Mouse (Mus musculus) brain, embryonic 18.5 days (tissue): ENCODE results near the gene Wdr20.

Experiments
- DNase-seq: peaks from one replicate; pipeline ENCODE4 v3.0.0-alpha.2; 2012; ENCODE audit warnings: low read depth, low spot score

Wdr20 gene

DNA sequence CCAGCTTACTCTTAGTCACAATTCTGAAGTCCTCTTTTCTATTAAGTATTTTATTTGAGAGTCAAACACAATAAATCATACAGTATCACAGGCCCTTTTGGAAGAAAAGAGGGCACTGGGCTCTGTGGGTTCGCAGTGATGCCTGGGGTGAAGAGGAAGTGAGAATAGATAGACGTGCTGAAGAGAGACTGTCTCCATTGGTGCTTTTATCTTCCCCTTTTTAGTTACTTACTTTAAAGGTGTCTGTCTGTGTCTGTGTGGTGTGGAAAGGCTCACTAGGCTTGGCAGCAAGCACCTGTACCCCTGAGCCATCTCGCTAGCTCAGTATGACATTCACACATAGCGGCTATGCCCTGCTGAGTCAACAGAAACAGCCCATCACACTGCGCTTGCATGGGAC is 40.1 kb downstream of the Wdr20 start:
- DNase-seq = no peak

DNA sequence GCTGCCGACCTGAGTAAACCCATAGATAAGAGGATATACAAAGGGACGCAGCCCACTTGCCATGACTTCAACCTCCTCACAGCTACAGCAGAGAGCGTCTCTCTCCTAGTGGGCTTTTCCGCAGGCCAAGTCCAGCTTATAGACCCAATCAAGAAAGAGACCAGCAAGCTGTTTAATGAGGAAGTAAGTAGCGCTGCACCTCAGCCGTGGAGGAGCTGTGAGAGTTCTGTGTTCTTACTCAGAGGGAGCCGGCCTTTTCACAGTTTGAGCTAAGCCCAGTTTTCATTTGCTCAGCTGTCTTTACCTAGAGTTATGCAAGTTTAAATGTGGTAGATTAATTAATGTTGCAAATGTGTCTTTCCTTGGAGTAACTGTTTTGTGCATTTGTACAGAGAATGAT is 41.6 kb downstream of the Wdr20 start:
- no peak for DNase-seq

DNA sequence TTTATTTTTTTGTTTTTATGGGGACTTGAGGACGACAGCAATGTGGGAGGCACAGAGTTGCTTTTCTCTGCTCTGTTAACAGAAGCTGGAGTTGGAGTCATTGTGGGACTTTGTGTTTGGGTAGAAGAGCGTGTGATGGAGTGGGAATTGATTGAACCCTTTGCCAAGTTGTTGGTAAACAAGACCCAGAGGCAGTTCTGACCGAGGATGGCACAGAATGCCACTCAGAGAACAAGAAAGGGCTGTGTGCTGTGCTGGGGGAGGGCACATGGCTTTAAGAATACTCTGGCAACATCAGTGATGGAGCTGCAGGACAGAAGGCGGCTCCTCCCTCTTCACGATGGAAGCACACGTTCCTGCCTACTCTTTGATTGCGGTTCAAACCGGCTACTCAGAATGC is 43.4 kb downstream of the Wdr20 start:
- DNase-seq = no peak

DNA sequence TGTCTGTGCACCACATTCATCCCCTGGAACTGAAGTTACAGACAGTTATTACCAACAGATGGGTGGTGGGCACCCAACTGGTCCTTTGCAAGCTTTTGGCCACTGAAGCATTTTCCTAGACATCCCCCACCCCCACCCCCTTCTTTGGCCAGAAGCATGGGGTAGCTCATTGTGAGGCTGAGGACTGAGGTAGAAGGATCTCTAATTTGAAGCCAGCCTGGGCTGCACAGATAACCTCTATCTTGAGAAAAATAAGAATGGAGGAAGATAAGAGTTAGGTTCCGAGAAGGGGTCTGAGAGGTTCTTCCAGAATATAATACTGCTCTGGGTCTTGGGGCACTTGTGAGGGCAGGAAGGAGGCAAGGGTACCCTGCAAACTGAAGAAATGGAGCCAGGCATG is 44.5 kb downstream of the Wdr20 start:
- no peak for DNase-seq

DNA sequence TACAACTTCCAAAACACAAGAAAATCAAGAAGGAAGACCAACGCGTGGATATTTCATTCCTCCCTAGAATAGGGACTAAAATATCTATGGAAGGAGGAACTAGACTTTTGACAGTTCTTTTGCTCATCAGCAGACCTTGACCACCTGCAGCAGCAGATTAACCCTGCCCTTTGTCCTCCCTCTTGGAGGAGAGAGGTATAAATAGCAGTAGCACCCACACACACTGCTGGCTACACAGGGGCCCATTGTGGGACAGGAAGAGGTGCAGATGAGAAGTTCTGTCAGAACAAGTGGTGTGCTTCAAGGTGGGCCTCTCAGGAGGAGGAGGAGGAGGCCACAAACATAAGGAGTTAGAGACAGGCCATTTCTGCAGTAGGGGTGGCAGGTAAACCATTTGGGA is 46.5 kb downstream of the Wdr20 start:
- DNase-seq = no peak

DNA sequence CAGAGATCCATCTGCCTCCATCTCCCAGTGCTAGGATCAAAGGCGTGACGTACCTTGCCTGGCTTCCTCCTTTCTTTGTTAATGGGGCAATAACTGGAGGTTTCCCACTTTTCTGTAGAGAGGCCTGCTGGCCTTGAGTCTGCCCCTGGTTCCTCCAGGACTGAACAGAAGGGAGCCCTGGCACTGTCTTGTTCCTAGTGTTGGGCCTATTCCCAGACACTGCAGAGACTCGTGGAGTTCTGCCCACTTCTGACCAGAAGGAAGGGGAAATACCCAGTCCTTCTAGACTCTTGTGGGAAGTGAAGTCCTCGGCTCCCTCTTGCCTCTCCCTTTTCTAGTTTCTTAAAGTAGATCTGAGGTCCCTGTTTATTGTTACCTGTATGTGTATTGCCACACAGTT is 48.5 kb downstream of the Wdr20 start:
- no peak for DNase-seq

DNA sequence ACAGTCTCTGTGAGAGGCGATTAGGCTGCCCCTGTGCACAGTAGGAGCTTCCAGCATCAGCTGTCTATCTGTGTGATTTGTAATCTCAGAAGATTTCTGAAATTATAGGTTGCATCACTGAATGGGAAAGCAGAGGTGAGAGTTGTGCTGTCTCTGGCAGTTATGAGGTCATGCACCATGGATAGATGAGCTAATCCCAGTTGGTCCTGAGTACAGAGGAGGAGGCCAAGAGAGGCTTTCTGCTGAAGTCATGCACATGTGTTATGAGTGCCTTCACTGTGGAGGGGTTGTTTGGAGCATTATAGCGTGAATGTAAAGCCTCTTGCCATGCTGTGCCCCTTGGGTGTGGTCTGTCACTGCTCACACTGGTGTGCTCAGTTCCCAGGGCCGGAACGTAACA is 52.8 kb downstream of the Wdr20 start:
- DNase-seq = no peak

DNA sequence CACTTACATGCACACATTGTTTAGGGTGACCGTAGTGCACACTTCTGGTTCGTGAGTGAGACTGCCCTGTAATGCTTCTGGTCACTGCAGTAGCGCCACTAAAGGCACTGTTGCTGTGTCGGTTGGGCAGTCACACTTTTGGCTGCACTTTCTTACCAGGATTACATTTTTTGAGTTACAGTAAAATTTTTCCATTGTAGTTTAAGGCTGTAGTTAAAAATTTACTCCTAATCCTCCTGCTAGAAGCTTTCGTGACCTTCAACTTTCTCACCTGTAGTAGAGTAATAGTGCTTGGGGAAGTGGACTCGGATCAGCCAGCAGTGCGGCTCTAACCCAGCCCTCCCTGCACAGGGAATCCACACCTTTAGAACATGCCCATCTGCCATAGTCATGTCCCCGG is 53.3 kb downstream of the Wdr20 start:
- no peak for DNase-seq

DNA sequence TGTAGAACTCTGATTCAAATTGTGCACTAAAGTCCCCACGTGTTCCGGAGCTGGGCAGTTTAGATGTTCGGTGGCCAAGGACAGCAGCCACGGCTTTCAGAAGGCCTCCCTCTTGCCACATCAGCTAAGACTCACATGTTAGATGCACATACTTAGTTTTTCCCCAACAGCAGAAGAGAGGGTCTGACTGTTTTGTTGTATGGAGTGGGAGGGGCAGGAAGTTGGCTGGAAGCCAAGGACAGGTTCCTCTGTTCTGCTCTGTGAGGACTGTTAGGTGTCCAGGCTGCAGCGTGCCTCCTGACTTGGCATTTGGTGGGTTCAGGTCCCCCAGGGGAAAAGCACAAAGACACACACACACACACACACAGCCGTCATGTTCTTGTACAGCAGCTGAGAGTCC is 57.3 kb downstream of the Wdr20 start:
- no peak for DNase-seq

DNA sequence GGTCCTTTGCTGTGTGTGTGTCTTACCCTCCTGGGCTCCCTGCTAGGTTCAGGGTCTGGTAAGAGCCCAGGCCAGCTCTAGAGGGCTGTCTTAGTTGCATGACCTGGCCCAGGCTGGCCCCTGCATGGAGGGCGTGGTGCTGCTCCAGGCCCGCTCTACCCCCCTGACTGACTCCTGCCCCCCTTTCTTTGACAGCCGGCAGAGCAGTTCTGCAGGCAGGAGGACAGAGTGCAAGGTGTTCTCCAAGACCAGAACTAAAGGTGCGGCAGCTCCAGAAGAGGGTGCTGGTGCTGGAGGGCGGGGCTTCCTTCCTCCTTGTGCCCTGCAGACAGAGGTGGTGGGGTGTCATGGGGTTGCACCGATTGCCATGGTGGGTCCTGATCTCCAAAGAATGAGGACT is 59.0 kb downstream of the Wdr20 start:
- DNase-seq = no peak

DNA sequence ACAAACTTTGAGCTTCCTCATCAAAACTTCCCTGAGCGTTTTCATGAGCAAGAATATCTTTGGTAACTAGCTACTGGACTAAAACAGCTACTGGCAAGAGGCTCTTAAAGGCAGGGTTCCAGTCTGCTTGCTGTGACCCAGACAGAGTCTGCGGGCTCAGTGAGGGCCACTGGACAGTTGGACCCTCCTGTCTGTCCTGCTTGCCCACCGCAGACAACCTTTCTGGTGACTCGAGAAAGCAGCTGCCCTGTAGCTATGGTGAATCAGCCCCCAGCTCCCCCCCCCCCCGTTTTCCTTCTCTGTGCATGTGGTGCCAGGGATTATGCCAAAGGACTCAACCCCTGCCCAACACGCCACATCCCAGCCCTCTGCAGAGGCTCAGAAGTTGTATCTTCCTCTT is 59.5 kb downstream of the Wdr20 start:
- DNase-seq = no peak

DNA sequence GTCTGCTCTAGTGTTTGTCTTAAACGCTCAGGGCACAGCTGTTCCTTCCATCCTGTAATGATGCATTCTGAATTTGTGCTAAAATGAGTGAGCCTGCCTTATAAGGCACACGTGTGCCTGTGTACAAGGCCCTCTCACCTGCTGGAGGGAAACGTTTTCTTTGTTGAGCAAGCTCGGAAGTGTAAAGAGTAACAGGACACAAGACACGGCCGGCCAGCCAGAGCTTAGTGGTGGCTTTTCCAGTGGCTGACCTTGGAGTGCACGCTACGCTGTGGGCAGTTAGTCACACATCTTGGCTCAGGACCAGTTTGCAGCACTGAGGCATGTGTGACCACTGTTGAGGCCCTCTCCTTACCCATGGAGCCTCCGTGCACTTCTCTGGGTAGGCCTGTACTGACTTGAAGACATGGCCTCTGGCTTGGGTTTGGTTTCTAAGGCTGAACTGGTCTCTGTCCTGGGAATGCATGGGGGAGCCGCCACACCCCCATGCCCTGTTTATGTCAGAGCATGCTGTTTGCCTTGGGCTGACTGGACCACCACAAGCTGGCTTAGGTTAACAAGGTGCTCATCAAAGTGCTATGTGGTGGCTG is 60.2 kb downstream of the Wdr20 start:
- DNase-seq = no peak

DNA sequence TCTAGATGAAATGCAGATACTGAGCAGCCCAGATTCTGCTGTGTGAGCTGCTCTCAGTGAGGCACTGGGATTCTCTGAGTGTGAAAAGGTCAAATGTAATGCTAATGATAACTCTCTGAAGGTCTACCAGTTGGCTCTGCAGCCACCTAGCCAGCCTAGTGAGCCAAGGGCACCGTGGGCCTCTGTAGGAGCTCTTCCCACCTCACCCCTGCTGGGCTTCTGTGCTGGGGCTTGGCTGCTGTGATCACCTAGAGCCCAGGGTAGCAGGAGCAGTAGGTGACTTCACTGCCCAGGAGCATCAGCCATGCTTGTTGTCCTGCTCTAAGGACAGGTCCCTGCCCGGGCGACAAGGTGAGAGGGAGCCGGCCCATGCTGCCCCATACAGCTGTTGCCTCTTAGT is 61.5 kb downstream of the Wdr20 start:
- no peak for DNase-seq

DNA sequence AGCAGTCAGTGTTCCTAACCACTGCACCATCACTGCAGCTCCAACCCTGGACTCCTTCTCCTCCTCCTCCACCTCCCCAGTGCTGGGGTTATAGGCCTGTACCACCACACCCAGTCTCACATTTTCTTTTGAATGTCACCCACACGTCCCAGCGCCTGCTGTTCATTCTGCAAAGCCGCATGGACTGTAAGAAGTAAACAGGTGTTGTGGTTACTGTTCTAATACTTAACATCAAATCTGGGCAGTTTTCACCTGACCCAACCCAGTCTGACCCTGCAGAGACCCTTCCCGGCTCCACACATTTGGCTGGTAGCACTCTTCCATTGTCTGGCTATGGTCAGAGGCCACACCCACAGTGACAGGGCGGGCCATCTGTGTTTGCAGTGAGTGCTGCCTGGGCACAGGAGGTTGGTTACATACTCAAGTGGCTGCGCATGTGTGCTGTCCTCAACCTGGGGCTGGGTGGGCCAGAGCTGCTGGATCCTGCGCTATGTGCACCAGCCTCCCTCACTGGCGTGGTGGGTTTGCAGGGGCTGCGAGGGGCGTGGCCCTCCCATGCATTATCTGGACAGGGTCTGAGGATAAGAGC is 64.2 kb downstream of the Wdr20 start:
- DNase-seq = no peak

DNA sequence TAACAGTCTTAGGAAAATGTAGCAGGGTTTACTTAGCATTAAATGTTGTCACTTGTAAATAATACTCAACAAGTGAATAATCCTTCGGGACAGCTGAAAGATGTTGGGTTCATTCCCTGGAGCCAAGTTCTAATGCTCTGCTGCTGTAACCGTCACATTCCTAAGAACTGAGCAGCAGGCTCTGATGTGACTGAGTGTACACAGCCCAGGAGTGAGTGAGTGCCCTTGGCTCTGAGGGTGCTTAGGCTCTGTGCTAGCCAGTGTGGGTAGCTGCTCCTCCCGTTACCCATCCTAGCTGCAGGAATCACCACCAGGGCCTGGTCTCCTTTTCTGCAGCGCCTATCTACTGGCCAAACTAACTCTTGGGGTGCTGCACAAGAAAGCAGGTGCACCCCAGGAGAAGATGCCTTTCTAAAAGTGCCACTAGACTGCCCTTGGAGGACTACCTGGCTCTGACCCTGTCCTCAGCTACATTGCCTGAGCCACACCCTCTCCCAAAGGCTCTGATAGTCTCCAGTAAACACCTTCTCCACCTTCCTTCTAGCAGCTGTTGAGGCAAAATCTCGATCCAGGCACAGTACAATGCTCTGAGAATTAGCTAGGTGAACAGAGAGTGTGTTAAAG is 65.0 kb downstream of the Wdr20 start:
- no peak for DNase-seq

DNA sequence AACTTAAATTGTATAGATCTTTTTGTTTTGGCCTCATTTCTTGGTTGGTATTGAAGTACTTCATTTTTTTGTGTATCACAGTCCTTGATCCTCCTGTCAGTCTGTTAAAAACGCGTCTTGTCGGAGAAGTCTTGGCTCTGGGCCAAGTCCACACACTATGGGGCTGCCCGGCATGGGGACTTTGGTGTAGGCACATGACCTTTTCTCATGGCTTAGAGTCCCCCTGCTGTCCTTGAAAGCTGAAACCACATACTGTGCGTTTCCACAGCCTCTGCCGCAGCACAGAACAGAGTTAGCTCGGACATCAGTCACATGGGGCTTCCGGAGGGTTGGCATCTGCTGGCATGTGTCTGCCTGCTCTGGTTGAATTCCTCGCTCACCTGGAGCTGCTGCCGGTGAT is 66.5 kb downstream of the Wdr20 start:
- no peak for DNase-seq

DNA sequence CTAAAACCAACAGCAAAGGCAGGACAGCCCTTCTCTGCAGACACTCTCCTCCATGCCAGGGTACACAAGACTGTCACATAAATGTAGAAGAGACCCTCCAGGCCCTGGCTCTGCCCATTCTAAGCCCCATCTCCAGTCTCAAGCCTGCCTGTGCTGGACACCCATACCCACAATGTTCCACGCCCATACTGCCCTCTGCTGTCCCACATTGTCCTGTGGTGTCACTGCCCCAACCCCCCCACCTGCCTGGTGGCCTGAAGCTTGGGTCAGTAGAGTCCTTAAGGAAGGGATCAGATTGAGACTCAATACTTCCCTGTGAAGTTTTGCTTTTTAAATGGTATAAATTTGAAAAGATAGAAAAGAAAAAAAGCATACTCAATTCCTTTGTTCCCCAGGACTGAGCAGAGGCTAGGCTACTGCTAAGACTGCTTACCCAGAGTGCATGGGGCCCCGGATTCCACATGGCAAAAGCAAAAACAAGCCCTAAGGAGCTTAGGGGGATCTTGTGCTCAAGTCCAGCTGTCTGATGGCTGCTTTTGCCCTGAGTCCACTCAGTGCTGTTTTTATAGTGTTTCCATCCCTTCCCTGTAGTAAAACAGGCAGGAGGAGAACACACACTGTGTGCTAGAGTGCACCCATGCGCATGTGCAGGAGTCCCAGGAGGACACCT is 68.7 kb downstream of the Wdr20 start:
- no peak for DNase-seq

DNA sequence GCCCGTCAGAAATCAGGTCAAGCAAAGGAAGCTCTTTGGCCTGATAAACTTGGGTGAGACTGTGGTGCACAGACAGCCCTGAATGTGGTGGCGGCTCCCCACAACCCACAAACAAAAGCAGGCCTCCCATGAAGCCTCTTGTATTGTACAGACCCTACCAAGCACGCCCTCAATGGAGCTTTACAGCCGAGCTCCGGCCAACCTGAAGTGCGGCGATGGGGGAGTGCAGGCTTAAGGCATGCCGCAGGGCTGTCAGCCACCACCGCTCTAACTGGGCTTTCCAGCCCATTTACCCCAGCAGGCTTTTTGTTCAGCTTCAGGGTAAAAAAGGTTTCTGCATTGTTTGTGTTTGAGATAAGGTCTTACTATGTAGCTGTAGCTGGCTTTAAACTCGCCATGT is 70.7 kb downstream of the Wdr20 start:
- DNase-seq = no peak

DNA sequence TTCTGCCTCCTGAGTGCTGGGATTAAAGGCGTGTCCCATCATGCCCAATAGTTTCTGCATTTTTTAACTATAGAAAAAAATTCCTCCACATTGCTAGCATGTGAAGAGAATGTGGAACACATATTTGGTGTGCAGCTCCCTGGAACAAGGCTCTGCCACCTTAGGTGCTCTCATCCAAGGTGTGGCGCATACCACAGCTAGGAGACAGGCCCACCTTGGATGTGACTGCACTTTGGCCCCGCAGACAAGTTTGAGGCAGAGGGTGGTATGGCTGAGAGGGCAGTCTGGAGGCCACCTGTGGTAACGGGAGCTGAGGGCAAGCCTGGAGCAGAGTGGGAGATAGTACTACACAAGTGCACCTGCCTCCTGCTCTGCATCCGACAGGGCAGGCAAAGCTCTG is 71.1 kb downstream of the Wdr20 start:
- no peak for DNase-seq

DNA sequence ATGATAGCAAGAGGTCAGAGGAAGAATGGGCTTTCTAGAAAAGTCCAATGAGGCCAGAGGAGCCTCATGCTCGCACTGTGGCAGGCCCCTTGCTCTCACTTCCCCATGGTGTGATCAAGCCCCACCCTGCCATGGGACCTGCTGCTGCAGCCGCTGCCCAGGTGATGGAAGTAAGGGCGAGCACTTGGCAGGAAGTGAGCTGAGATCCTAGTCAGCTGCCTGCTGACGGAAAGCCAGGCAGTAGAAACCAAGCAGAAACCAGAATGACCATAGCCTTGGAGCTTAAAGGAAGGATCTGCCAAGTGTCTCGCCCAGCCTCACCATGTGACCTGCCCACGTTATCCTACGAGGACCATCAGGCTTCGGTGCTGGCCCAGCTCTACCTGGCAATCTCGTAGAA is 75.4 kb downstream of the Wdr20 start:
- no peak for DNase-seq

DNA sequence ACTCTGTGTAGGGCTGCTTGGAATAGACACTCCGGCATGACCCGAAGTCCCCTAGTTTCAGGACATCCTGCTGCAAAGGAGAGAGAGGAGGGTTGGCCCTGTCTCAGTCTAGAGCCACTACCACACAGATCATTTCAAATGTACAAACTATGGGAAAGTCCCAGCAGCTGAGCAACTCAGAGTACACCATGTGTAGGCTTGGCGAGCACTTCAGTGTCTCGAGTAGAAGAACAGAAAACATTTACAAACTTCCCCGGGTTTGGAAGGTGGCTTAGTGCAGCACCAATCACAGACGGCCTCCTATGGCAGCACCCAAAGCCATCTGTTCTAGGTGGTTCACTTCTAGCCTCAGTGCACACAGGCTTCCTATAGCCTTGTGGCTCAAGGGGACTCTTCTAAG is 75.9 kb downstream of the Wdr20 start:
- DNase-seq = no peak

DNA sequence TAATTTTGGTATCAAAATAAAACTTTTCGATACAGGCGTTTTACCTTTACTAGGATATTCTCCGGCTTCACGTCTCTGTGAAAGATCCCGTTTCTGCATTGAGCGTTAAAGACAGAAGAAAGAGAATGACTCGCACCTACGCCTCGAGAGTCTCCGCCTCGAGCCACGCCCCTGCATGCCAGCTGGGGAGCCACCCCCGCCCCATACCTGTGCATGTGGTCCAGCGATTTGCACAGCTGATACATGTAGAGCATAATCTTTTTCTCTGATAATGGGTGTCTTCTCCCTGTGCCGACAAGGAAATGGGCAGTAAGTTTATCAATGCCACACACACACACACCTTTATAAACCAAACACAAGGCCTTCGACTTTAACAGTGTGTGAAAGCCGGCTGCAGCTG is 77.2 kb downstream of the Wdr20 start:
- no peak for DNase-seq

DNA sequence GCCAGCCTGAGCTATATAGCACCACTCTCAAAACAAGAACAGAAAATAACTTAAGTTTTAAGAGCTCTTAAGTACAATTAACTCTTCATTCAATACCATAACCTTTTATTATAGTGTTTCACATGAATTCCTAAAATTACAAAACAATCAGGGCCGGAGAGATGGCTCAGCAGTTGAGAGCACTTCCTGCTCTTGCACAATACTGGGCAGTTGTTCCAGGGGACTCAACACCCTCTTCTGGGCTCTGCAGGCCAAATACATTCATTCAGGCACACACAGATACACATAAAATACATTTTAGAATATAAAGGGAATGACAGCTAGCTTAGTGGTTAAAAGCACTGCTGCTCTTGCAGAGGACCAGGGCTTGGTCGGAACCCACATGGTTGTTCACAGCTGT is 79.1 kb downstream of the Wdr20 start:
- no peak for DNase-seq
